Mouse (Mus musculus): ENCODE results near the gene Gatad2b. TPM values are rescaled to one million over a fixed set of nuclear protein-coding genes. Genes with fewer than 3 reads are reported as not detected.

Gene Gatad2b
- total and polyA plus RNA-seq, 2 experiments, result 6.3 to 7.1 TPM

GRCm38 (mm10) chr3:90254419-90255193 lies 38.4 kb upstream of the Gatad2b start:
- Histone ChIP-seq H3K4me3 (ENCODE audit: insufficient read depth, low read depth, low read length) (peak overlapping the region; percentile 92), H3K27ac (replicated peaks; ENCODE audit: insufficient read depth, low read depth, low read length) (peak overlapping the region; percentile 93), H3K36me3 (ENCODE audit: control insufficient read depth, insufficient read depth, low read length) (peaks cover 13% of the 10 kb centered on the region), H3K4me1 (ENCODE audit: control insufficient read depth, insufficient read depth, low read length) (peaks cover 23% of the 10 kb centered on the region), H3K79me2 (ENCODE audit: control insufficient read depth, insufficient read depth, low read length) (peaks cover 33% of the 10 kb centered on the region; the same call in 1 of the 2 replicates), H3K9ac (ENCODE audit: low read depth, low read length) (peak overlapping the region; percentile 91), H3K27me3 (ENCODE audit: control insufficient read depth, insufficient read depth, low read length) (no peaks in the 10 kb centered on the region)
- peak; percentile 50 for DNase-seq (ENCODE audit: extremely low read depth, low read depth, low spot score)
- WGBS, result under 1% methylated on average over 41 of the region's 41 CpGs
- TF ChIP-seq CTCF (IDR thresholded peaks at IDR 0.05; ENCODE audit: low read depth, low read length), result no peak
- no peak for TF ChIP-seq POLR2A (IDR thresholded peaks at IDR 0.05; ENCODE audit: extremely low read depth, insufficient read depth, low read length)

- Histone ChIP-seq H3K27ac (replicated peaks; ENCODE audit: insufficient read depth, low read depth, low read length) (peak overlapping the region; percentile 93), H3K36me3 (ENCODE audit: control insufficient read depth, insufficient read depth, low read length) (peaks cover 18% of the 10 kb centered on the region), H3K9ac (ENCODE audit: low read depth, low read length) (peak overlapping the region; percentile 91), H3K4me3 (ENCODE audit: insufficient read depth, low read depth, low read length) (peak overlapping the region; percentile 92), H3K4me1 (ENCODE audit: control insufficient read depth, insufficient read depth, low read length) (peaks cover 23% of the 10 kb centered on the region), H3K79me2 (ENCODE audit: control insufficient read depth, insufficient read depth, low read length) (peaks cover 33% of the 10 kb centered on the region; the same call in 1 of the 2 replicates), H3K27me3 (ENCODE audit: control insufficient read depth, insufficient read depth, low read length) (no peaks in the 10 kb centered on the region)
- no peak for DNase-seq (ENCODE audit: extremely low read depth, low read depth, low spot score)
- TF ChIP-seq POLR2A (IDR thresholded peaks at IDR 0.05; ENCODE audit: extremely low read depth, insufficient read depth, low read length), result no peak
- TF ChIP-seq CTCF (IDR thresholded peaks at IDR 0.05; ENCODE audit: low read depth, low read length), result no peak
- 3% methylated on average over 2 of the region's 2 CpGs for WGBS
These were observed 37.8 kb upstream of the Gatad2b start for GRCm38 (mm10) chr3:90255194-90255565.

GRCm38 (mm10) chr3:90255784-90256353 lies 37.1 kb upstream of the Gatad2b start:
- H3K9ac ChIP-seq (ENCODE audit: low read depth, low read length), result no peak overlapping the region
- peaks cover 23% of the 10 kb centered on the region for H3K4me1 ChIP-seq (ENCODE audit: control insufficient read depth, insufficient read depth, low read length)
- TF ChIP-seq CTCF (IDR thresholded peaks at IDR 0.05; ENCODE audit: low read depth, low read length), result no peak
- no peak for TF ChIP-seq POLR2A (IDR thresholded peaks at IDR 0.05; ENCODE audit: extremely low read depth, insufficient read depth, low read length)
- no peak overlapping the region for H3K4me3 ChIP-seq (ENCODE audit: insufficient read depth, low read depth, low read length)
- no peaks in the 10 kb centered on the region for H3K27me3 ChIP-seq (ENCODE audit: control insufficient read depth, insufficient read depth, low read length)
- peaks cover 25% of the 10 kb centered on the region for H3K36me3 ChIP-seq (ENCODE audit: control insufficient read depth, insufficient read depth, low read length)
- no peak overlapping the region for H3K27ac ChIP-seq (replicated peaks; ENCODE audit: insufficient read depth, low read depth, low read length)
- peaks cover 33% of the 10 kb centered on the region; the same call in 1 of the 2 replicates for H3K79me2 ChIP-seq (ENCODE audit: control insufficient read depth, insufficient read depth, low read length)
- 94% methylated on average over 14 of the region's 14 CpGs for WGBS
- no peak for DNase-seq (ENCODE audit: extremely low read depth, low read depth, low spot score)

GRCm38 (mm10) chr3:90256731-90257530 lies 36.0 kb upstream of the Gatad2b start:
- peak; percentile 28 for DNase-seq (ENCODE audit: extremely low read depth, low read depth, low spot score)
- no peak for TF ChIP-seq POLR2A (IDR thresholded peaks at IDR 0.05; ENCODE audit: extremely low read depth, insufficient read depth, low read length)
- no peak for TF ChIP-seq CTCF (IDR thresholded peaks at IDR 0.05; ENCODE audit: low read depth, low read length)
- 85% methylated on average over 19 of the region's 19 CpGs for WGBS

GRCm38 (mm10) chr3:90258521-90258920 lies 34.5 kb upstream of the Gatad2b start:
- TF ChIP-seq POLR2A (IDR thresholded peaks at IDR 0.05; ENCODE audit: extremely low read depth, insufficient read depth, low read length) (no peak), CTCF (IDR thresholded peaks at IDR 0.05; ENCODE audit: low read depth, low read length) (no peak)
- WGBS, result 36% methylated on average over 4 of the region's 4 CpGs
- Histone ChIP-seq H3K27ac (replicated peaks; ENCODE audit: insufficient read depth, low read depth, low read length) (peak overlapping the region; percentile 84), H3K4me3 (ENCODE audit: insufficient read depth, low read depth, low read length) (no peak overlapping the region), H3K4me1 (ENCODE audit: control insufficient read depth, insufficient read depth, low read length) (peaks cover 23% of the 10 kb centered on the region), H3K9ac (ENCODE audit: low read depth, low read length) (no peak overlapping the region), H3K27me3 (ENCODE audit: control insufficient read depth, insufficient read depth, low read length) (no peaks in the 10 kb centered on the region), H3K79me2 (ENCODE audit: control insufficient read depth, insufficient read depth, low read length) (peaks cover 33% of the 10 kb centered on the region; the same call in 1 of the 2 replicates), H3K36me3 (ENCODE audit: control insufficient read depth, insufficient read depth, low read length) (peaks cover 27% of the 10 kb centered on the region)
- peak; percentile 91 for DNase-seq (ENCODE audit: extremely low read depth, low read depth, low spot score)

More at GRCm38 (mm10) chr3:90256731-90257530, 36.0 kb upstream of the Gatad2b start:
- Histone ChIP-seq H3K27me3 (ENCODE audit: control insufficient read depth, insufficient read depth, low read length) (no peaks in the 10 kb centered on the region), H3K36me3 (ENCODE audit: control insufficient read depth, insufficient read depth, low read length) (peaks cover 27% of the 10 kb centered on the region), H3K4me3 (ENCODE audit: insufficient read depth, low read depth, low read length) (no peak overlapping the region), H3K79me2 (ENCODE audit: control insufficient read depth, insufficient read depth, low read length) (peaks cover 33% of the 10 kb centered on the region; the same call in 1 of the 2 replicates), H3K9ac (ENCODE audit: low read depth, low read length) (no peak overlapping the region), H3K27ac (replicated peaks; ENCODE audit: insufficient read depth, low read depth, low read length) (peak overlapping the region; percentile 84), H3K4me1 (ENCODE audit: control insufficient read depth, insufficient read depth, low read length) (peaks cover 23% of the 10 kb centered on the region)
